Mouse (Mus musculus): ENCODE data around the gene Slc22a4.

- no peak for TF ChIP-seq EP300 (IDR thresholded peaks at IDR 0.05; ENCODE audit: insufficient read depth, low read depth, low read length)
- TF ChIP-seq POLR2A (IDR thresholded peaks at IDR 0.05; ENCODE audit: insufficient read depth, low read depth, low read length): no peak
- TF ChIP-seq CTCF (IDR thresholded peaks at IDR 0.05): no peak
These were observed 29.5 kb upstream of the Slc22a4 start for GRCm38 (mm10) chr11:54057428-54057827.
